ENCODE assay signal across 26 mouse cellular contexts in the genomic region with DNA sequence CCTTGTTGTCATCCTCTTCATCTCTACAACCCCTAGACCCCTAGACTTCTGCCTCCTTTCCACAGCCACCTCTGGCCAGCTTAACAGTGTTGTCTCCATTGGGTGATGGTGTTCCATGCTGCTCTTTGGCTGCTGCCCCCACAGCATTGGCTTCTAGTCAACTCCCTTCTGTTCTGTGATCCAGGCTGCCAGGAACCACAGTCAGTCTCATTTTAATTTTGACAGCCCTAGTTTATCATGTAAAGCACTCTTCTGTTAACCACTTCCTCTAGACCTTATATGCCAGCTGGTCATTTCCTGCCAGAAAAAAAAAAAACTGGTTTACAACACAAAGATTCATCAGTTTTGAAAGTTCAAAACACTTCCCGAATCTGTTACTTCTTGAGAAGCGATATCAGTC.
DNase-seq lines count a peak whose midpoint lies in the region; ATAC-seq and TF ChIP-seq lines count a peak whose summit lies in the region.
"Had no signal": no experiment of that assay in that cellular context is flagged by ENCODE, and none has a peak within 500 bp of the region (broad histone marks: within the 10 kb centered on the region; RNA-seq: fewer than 3 reads in every experiment).

No protein-coding gene starts in this region.

- no peaks in the 10 kb centered on the region for H3K27me3 ChIP-seq in lung, embryonic 14.5 days (ENCODE audit: insufficient read depth, low read length)
- H3K27me3 ChIP-seq: embryonic facial prominence, embryonic 13.5 days; forebrain, embryonic 12.5 days; heart, embryonic 13.5 days; hindbrain, embryonic 12.5 days; limb, embryonic 12.5 days; neural tube, embryonic 15.5 days had no signal

- H3K4me2 ChIP-seq in lung, embryonic 14.5 days: no peak overlapping the region
- H3K4me2 ChIP-seq: embryonic facial prominence, embryonic 13.5 days; forebrain, embryonic 12.5 days; heart, embryonic 13.5 days; hindbrain, embryonic 12.5 days; limb, embryonic 12.5 days; liver, embryonic 11.5 days; neural tube, embryonic 15.5 days had no signal

- DNase-seq in cerebellum, postnatal 25 days: peak; percentile 42 to 52
- DNase-seq in cerebellum, adult 8-10 months: no peak
- peak; percentile 14 for DNase-seq in lung, embryonic 14.5 days
- DNase-seq in lung, adult 18-20 months: no peak
- peak; percentile 25 for DNase-seq in brain, embryonic 14.5 days (ENCODE audit: low read depth)
- no peak for DNase-seq in kidney, postnatal 36 days
- no peak for DNase-seq in adrenal gland, postnatal 25 days
- DNase-seq: embryo, embryonic 11 days; gastrocnemius, postnatal 14 days; heart, adult 18-20 months; heart, postnatal 14 days; kidney, adult 2 months; kidney, postnatal 10 days; liver, postnatal 0 days had no signal

- no peak for ATAC-seq in lung, embryonic 14.5 days (ENCODE audit: insufficient read depth)
- peak; percentile 49 to 53 for ATAC-seq in hematopoietic stem cell, adult 5-6 weeks (replicated peaks in 1 of 2; ENCODE audit: insufficient read depth in 1 of 2, low FRiP score in 2 of 2, low TSS enrichment in 1 of 2, low read depth in 1 of 2, poor library complexity in 2 of 2, severe bottlenecking in 2 of 2)
- ATAC-seq: inflammation-experienced regulatory T-cells, adult 6 months; liver, postnatal 0 days had no signal

- H3K4me1 ChIP-seq in lung, embryonic 14.5 days (ENCODE audit: insufficient read depth): no peaks in the 10 kb centered on the region
- H3K4me1 ChIP-seq: embryonic facial prominence, embryonic 13.5 days; forebrain, embryonic 12.5 days; heart, embryonic 13.5 days; hindbrain, embryonic 12.5 days; limb, embryonic 12.5 days; midbrain, embryonic 10.5 days; neural tube, embryonic 15.5 days had no signal

- no peaks in the 10 kb centered on the region for H3K9me3 ChIP-seq in lung, embryonic 14.5 days (ENCODE audit: low read depth, low read length)
- H3K9me3 ChIP-seq: embryonic facial prominence, embryonic 13.5 days; forebrain, embryonic 12.5 days; heart, embryonic 13.5 days; hindbrain, embryonic 12.5 days; limb, embryonic 12.5 days; midbrain, embryonic 10.5 days; neural tube, embryonic 15.5 days had no signal

- no peak overlapping the region for H3K4me3 ChIP-seq in lung, embryonic 14.5 days (ENCODE audit: low read depth, low read length)
- H3K4me3 ChIP-seq: embryonic facial prominence, embryonic 13.5 days; erythroblast, embryonic 14.5 days; forebrain, embryonic 12.5 days; heart, embryonic 13.5 days; hindbrain, embryonic 12.5 days; limb, embryonic 12.5 days; midbrain, embryonic 10.5 days; neural tube, embryonic 15.5 days had no signal

- no peak overlapping the region for H3K27ac ChIP-seq in lung, embryonic 14.5 days (ENCODE audit: low read depth)
- H3K27ac ChIP-seq: embryonic facial prominence, embryonic 13.5 days; forebrain, embryonic 12.5 days; heart, embryonic 13.5 days; hindbrain, embryonic 12.5 days; limb, embryonic 12.5 days; macrophage; midbrain, embryonic 10.5 days; neural tube, embryonic 15.5 days had no signal

- H3K36me3 ChIP-seq in lung, embryonic 14.5 days (ENCODE audit: insufficient read depth): no peaks in the 10 kb centered on the region
- H3K36me3 ChIP-seq: embryonic facial prominence, embryonic 13.5 days; forebrain, embryonic 12.5 days; heart, embryonic 13.5 days; hindbrain, embryonic 12.5 days; limb, embryonic 12.5 days; midbrain, embryonic 10.5 days; neural tube, embryonic 15.5 days had no signal

- 78% methylated on average over 2 of the region's 2 CpGs for WGBS in lung, embryonic 14.5 days

- no peak for TF ChIP-seq POLR2A in brain, embryonic 14.5 days (IDR thresholded peaks at IDR 0.05; ENCODE audit: borderline replicate concordance, extremely low read depth, insufficient read depth, insufficient read length, poor library complexity, severe bottlenecking)

- no peak overlapping the region for H3K9ac ChIP-seq in lung, embryonic 14.5 days
- H3K9ac ChIP-seq: embryonic facial prominence, embryonic 13.5 days; forebrain, embryonic 12.5 days; heart, embryonic 13.5 days; hindbrain, embryonic 12.5 days; limb, embryonic 12.5 days; liver, postnatal 0 days; neural tube, embryonic 15.5 days had no signal

- no peak for TF ChIP-seq CTCF in lung, embryonic 14.5 days (IDR thresholded peaks at IDR 0.05; ENCODE audit: low read depth)
- no peak for TF ChIP-seq CTCF in brain, embryonic 14.5 days (IDR thresholded peaks at IDR 0.05; ENCODE audit: borderline replicate concordance, extremely low read depth, insufficient read depth, insufficient read length)

Comparison
In these comparisons a context has a peak if more than half of its experiments do, and no peak if none do; other contexts are left out.
1. DNase-seq: peak in cerebellum, postnatal 25 days (2 of 2), lung, embryonic 14.5 days (single experiment) and brain, embryonic 14.5 days (single experiment); none in cerebellum, adult 8-10 months (single experiment), lung, adult 18-20 months (0 of 2), kidney, postnatal 36 days (0 of 2) and adrenal gland, postnatal 25 days (single experiment).